Mouse (Mus musculus): ENCODE data around the gene Myf6.

Myf6 gene

GRCm38 (mm10) chr10:107494568-107494967 lies at the start of gene Myf6:
TSS of gene Myf6 (minus strand) at chr10:107494737.
- no peak for DNase-seq (ENCODE audit: low read depth, low spot score)

GRCm38 (mm10) chr10:107543026-107543425 lies 48.5 kb upstream of the Myf6 start:
- no peak for DNase-seq (ENCODE audit: low read depth, low spot score)

DNA sequence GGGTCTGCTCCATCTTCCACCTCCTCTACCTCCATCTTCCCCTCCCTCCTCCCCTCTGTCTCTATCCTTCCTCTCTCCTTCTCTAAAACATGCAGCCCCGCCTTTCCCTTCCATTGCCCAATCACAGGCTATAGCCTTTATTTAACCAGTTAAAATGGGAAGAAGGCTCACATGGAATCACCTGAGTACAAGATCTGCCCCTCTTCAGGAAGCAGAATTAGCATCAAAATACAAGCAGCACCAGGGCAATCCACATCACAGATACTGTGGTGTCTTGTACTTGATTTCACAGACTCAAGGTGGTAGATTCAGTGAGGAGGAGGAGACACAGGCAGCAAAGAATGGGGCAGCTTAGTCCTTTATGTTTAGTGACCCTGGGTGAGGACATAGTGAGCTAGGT lies 34.2 kb upstream of the Myf6 start:
- DNase-seq (ENCODE audit: low read depth, low spot score): peak; percentile 71

DNA sequence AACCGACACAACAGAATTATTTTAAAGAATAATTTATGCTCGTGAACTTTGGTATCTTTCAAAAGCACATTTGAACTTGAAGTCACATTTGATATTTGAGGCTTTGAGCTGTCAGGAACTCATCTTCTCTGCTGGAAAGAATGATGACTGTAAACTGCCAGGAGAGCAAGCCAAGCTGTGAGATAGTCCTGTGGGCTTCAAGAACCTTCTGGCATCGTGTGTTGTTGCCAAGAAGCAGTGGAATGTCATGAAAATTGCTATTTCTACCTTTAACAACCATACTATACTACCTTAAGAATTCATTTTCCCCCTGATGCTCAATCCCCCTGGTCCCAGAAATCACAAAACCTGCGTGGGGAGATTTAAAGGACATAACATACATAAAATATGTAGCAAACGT lies 24.7 kb upstream of the Myf6 start:
- DNase-seq (ENCODE audit: low read depth, low spot score): no peak

DNA sequence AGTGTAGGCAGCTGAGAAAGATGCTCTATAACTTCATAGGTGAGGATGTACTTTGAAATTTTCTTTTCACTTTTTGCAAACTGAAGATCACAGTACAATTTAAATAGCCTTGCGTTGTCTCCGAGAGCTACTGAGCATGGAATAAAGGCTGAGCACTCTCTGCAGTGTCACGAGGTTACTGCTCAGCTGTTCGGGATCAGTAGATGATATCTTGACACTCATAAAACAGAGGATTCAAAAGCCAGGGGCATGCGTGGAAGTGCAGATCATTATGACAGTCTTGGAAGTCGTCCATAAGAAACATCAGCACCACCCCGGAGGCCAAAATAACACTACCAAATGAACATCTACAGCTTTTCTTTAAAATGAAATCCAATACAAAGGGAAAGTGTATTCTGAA lies 22.1 kb upstream of the Myf6 start:
- no peak for DNase-seq (ENCODE audit: low read depth, low spot score)

GRCm38 (mm10) chr10:107514735-107515134 lies 20.2 kb upstream of the Myf6 start:
- DNase-seq (ENCODE audit: low read depth, low spot score): no peak

DNA sequence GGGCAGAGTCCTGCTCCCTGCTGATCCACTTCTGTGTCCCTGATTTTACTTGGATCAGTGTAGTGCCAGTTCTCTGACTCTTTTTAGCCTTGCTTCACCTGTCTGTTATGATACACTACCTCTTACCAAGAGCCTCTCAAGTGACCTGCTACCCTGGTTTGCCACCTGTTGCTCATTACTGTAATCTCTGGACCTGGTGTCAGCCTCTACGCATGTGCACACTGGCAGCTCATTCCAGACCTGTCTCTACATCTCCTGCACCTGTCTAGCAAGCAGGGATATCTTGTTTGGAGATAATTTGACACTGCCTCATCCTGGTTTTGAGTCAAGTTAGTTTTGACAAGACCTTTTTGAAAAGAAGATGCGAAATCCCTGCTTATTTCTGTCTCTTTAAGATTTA lies 11.9 kb upstream of the Myf6 start:
- DNase-seq (ENCODE audit: low read depth, low spot score): no peak

- no peak for DNase-seq (ENCODE audit: low read depth, low spot score)
These were observed 8.9 kb upstream of the Myf6 start for GRCm38 (mm10) chr10:107503430-107503829.

GRCm38 (mm10) chr10:107502193-107502592 lies 7.7 kb upstream of the Myf6 start:
- DNase-seq (ENCODE audit: low read depth, low spot score): no peak

DNA sequence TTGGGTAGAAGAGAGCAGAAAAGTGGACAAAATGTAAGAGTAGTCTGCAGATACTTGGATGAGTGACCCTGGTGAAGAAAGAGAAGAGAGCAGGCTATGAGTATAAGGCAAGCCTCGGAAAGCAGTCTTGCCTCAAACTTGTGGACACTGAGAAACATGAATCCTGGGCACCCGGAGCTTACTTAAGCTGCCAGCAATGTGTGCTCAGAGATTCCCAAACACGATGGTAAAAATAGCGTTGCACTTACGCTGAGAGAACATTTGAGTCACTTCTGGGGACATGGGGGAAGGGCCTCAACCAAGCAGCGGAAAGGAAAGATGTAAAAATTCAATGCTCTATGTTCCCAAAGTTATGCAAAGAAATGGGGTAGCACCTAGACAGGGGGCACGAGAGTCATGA lies 5.1 kb upstream of the Myf6 start:
- DNase-seq (ENCODE audit: low read depth, low spot score): no peak

DNA sequence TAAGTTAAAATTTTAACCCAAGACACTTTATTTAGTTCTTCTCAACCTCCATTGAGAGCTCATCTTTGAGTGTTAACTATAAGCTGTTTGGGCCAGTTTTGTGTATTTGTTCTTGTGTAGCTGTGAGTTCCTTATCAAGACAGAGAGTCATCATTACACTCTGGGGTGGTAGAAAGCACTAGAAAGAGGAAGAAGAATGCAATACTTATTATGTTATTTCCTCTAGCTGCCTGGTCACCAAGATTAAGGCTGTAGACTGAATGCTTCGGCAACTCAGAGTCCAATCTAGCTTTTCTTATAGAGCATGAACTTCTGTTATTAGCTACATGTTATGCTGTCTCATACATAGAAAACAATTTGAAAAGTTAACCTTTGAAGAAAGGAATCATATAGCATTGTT lies 1.9 kb upstream of the Myf6 start:
- DNase-seq (ENCODE audit: low read depth, low spot score): no peak

GRCm38 (mm10) chr10:107493580-107494474 lies 710 bp downstream of the Myf6 start:
- peak; percentile 36 for DNase-seq (ENCODE audit: low read depth, low spot score)

DNA sequence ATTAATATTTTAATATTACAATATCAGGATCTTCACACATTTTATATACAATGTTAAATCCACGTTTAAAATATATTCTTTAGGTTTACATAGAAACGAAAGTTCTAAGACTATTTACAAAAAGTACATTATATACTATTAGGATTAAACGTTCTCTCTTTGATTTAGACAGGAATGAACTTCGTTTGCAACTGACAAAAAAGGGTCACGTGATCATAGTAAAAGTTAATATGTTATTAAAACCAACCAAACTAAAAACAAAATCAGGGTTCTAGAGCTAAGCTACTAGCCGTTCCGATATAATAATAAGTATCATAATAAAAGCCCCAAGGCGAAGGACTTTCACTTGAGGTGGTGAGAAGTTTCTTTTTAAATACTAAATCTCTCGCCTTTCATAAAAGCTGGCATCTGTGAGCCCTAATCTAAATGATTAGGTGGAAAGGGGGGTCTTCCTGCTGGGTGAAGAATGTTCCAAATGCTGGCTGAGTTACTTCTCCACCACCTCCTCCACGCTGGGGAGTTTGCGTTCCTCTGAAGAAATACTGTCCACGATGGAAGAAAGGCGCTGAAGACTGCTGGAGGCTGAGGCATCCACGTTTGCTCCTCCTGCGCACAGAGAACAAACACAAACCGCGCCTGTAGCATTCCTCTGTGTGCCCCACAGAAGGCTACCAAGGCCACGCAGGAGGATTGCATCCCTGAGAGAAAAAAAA lies 1.5 kb downstream of the Myf6 start:
- peak; percentile 27 for DNase-seq (ENCODE audit: low read depth, low spot score)

DNA sequence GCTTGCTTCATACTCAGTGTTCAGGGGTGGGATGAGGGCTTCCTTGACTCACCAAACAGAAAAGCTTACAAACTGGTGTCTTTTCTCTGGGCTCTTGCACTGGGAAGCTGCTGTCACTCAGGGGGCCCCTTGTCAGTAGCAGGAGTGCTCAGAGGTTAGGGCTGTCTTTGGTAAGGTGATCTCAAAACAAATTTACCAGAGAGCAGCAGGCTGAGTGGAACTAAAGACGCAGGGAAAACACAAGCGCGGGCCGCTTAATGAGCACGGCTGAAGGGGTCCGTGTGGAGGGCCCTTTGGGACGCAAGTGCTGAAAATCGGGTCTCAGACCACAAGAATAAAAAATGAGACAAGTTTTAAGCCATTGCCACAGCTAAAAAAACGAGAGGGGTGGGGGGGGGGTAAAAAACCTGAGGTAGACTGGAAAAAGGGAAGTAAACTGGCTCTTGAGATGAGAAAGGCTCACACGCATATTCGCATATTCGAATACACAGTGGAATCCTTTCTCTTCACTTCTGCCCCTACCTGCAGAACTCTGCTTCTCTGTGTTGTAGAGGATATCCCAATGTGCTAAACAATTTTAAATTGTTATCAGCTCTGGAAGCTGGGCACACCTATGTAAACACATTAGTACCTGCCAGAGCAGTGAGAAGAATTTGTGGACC lies 5.8 kb downstream of the Myf6 start:
- peak; percentile 27 for DNase-seq (ENCODE audit: low read depth, low spot score)

- no peak for DNase-seq (ENCODE audit: low read depth, low spot score)
These were observed 7.8 kb downstream of the Myf6 start for GRCm38 (mm10) chr10:107486770-107487169.

DNA sequence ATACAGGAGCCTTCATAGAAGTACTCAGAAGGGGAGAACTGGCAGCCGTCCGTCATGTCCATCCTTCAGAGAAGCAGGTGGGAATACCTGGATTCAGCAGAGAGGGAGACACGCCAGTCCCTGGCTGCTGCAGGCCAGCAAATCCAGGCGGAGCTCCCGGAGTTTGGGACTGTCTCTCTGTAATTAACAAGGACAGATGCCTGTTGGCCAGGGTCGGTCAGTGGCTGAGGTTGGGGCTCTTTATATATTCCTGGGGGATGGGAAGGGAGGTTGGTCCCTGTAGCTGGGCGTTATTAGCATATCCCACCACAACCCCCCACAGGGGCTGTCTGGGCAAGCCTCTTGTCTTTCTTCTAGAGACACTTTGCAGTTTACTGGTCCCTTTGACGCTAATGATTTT lies 8.7 kb downstream of the Myf6 start, which contains the start of gene Myf5:
Gene Myf5 (minus strand): TSS at position 265 of the 400 bp plus-strand sequence.
- no peak for DNase-seq (ENCODE audit: low read depth, low spot score)

DNA sequence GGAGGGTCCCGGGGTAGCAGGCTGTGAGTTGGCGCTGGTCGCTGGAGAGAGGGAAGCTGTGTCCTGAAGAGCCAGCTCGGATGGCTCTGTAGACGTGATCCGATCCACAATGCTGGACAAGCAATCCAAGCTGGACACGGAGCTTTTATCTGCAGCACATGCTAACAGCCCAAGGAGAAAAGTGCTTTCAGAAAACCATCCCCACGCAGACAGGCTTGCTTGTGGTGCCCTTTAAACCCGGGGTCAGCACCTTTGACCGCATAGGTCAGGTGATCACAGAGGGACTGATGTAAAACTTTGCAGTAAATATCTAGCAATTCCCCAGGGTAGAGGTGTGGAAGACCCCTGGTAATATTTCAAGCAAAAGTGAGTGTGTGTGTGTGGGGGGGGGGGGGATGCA lies 10.5 kb downstream of the Myf6 start:
- DNase-seq (ENCODE audit: low read depth, low spot score): no peak

- peak; percentile 12 for DNase-seq (ENCODE audit: low read depth, low spot score)
These were observed 21.0 kb downstream of the Myf6 start for GRCm38 (mm10) chr10:107473497-107473896.

- DNase-seq (ENCODE audit: low read depth, low spot score): no peak
These were observed 22.8 kb downstream of the Myf6 start for GRCm38 (mm10) chr10:107471712-107472111.

- DNase-seq (ENCODE audit: low read depth, low spot score): no peak
These were observed 26.7 kb downstream of the Myf6 start for GRCm38 (mm10) chr10:107467819-107468218.

GRCm38 (mm10) chr10:107449496-107450330 lies 44.8 kb downstream of the Myf6 start:
- no peak for DNase-seq (ENCODE audit: low read depth, low spot score)

Data from ES-CJ7 (cell line).